Mouse (Mus musculus) forebrain, embryonic 12.5 days (tissue): ENCODE data around the gene Ccp110. TPM values are rescaled to one million over a fixed set of nuclear protein-coding genes. Genes with fewer than 3 reads are reported as not detected.

ENCODE experiments used
- ATAC-seq: fragments of 200-750 bp; cut with Nextera tagmentation; 2 replicates; pipeline ENCODE4 v1.8.0; 2017; ENCODE audit warnings: moderate TSS enrichment; ENCODE audit not compliant: low FRiP score
- H3K27ac ChIP-seq: fragments of 300-500 bp; sonication (generic); 2 replicates; pipeline ENCODE4 v1.5.1; 2016; ENCODE audit warnings: mild to moderate bottlenecking
- H3K27me3 ChIP-seq: fragments of 300-500 bp; sonication (generic); 2 replicates; pipeline ENCODE4 v1.6.1; 2016; ENCODE audit warnings: mild to moderate bottlenecking
- H3K36me3 ChIP-seq: fragments of 300-500 bp; sonication (generic); replicated peaks from 2 replicates; pipeline ENCODE4 v1.6.1; 2016; ENCODE audit warnings: mild to moderate bottlenecking
- H3K4me1 ChIP-seq: fragments of 300-500 bp; sonication (generic); 2 replicates; pipeline ENCODE4 v1.6.1; 2016
- H3K4me2 ChIP-seq: fragments of 300-500 bp; sonication (generic); 2 replicates; pipeline ENCODE4 v1.6.1; 2016; ENCODE audit warnings: mild to moderate bottlenecking, moderate library complexity
- H3K4me3 ChIP-seq: fragments of 300-500 bp; sonication (generic); replicated peaks from 2 replicates; pipeline ENCODE4 v1.5.1; 2016; ENCODE audit warnings: mild to moderate bottlenecking
- H3K9ac ChIP-seq: fragments of 300-500 bp; sonication (generic); 2 replicates; pipeline ENCODE4 v1.6.1; 2016; ENCODE audit warnings: mild to moderate bottlenecking
- H3K9me3 ChIP-seq: fragments of 300-500 bp; sonication (generic); 2 replicates; pipeline ENCODE4 v1.6.1; 2016
- WGBS: fragments of 180-500 bp; shearing (Covaris S2); methylation state at CpG from one replicate; pipeline ENCODE4 v1.1.7; 2016; 5-methylcytosine and 5-hydroxymethylcytosine counted together
- polyA plus RNA-seq: library from polyadenylated mRNA; unstranded; fragments of >200 nt; fragmentation: Nextera tagmentation; extraction: Ambion mirVana; gene quantifications from 2 replicates; pipeline ENCODE4 v1.2.1, GENCODE M21; 2016

Gene Ccp110
- polyA plus RNA-seq, 1 experiment from 2014 or later: 44.8 TPM

GRCm38 (mm10) chr7:118759372-118759771, 47.0 kb downstream of the Ccp110 start:
- Histone ChIP-seq H3K9ac (no peak overlapping the region), H3K4me1 (no peaks in the 10 kb centered on the region), H3K27me3 (no peaks in the 10 kb centered on the region), H3K27ac (no peak overlapping the region), H3K9me3 (no peaks in the 10 kb centered on the region), H3K4me3 (no peak overlapping the region), H3K36me3 (peaks cover 64% of the 10 kb centered on the region), H3K4me2 (no peak overlapping the region)
- ATAC-seq: no peak
- 81% methylated on average over 5 of the region's 5 CpGs for WGBS

GRCm38 (mm10) chr7:118763939-118764338, 51.6 kb downstream of the Ccp110 start:
- no peaks in the 10 kb centered on the region for H3K27me3 ChIP-seq
- H3K4me2 ChIP-seq: no peak overlapping the region
- ATAC-seq: no peak
- peaks cover 3% of the 10 kb centered on the region; the same call in 1 of the 2 replicates for H3K4me1 ChIP-seq
- WGBS: 89% methylated on average over 11 of the region's 11 CpGs
- H3K4me3 ChIP-seq: no peak overlapping the region
- no peak overlapping the region for H3K9ac ChIP-seq
- H3K9me3 ChIP-seq: no peaks in the 10 kb centered on the region
- H3K36me3 ChIP-seq: peaks cover 41% of the 10 kb centered on the region
- no peak overlapping the region for H3K27ac ChIP-seq

GRCm38 (mm10) chr7:118764725-118765124, 52.4 kb downstream of the Ccp110 start:
- no peaks in the 10 kb centered on the region for H3K9me3 ChIP-seq
- no peak for ATAC-seq
- no peak overlapping the region for H3K9ac ChIP-seq
- H3K27me3 ChIP-seq: no peaks in the 10 kb centered on the region
- 89% methylated on average over 14 of the region's 14 CpGs for WGBS
- H3K36me3 ChIP-seq: peaks cover 33% of the 10 kb centered on the region
- no peak overlapping the region for H3K27ac ChIP-seq
- H3K4me1 ChIP-seq: peaks cover 3% of the 10 kb centered on the region; the same call in 1 of the 2 replicates
- no peak overlapping the region for H3K4me3 ChIP-seq
- H3K4me2 ChIP-seq: no peak overlapping the region

- H3K27ac ChIP-seq: no peak overlapping the region
- WGBS: 75% methylated on average over 8 of the region's 8 CpGs
- no peak overlapping the region for H3K4me2 ChIP-seq
- H3K4me3 ChIP-seq: no peak overlapping the region
- H3K4me1 ChIP-seq: peaks cover 3% of the 10 kb centered on the region; the same call in 1 of the 2 replicates
- H3K27me3 ChIP-seq: no peaks in the 10 kb centered on the region
- H3K9ac ChIP-seq: no peak overlapping the region
- ATAC-seq: no peak
- peaks cover 32% of the 10 kb centered on the region for H3K36me3 ChIP-seq
- H3K9me3 ChIP-seq: no peaks in the 10 kb centered on the region
Measured at GRCm38 (mm10) chr7:118765604-118766003, 53.3 kb downstream of the Ccp110 start.

- H3K4me1 ChIP-seq: peaks cover 3% of the 10 kb centered on the region; the same call in 1 of the 2 replicates
- no peak overlapping the region for H3K9ac ChIP-seq
- ATAC-seq: peak; percentile 65; the same call in 1 of the 2 replicates
- no peak overlapping the region for H3K27ac ChIP-seq
- WGBS: 63% methylated on average over 18 of the region's 18 CpGs
- peaks cover 31% of the 10 kb centered on the region for H3K36me3 ChIP-seq
- no peaks in the 10 kb centered on the region for H3K9me3 ChIP-seq
- H3K4me2 ChIP-seq: no peak overlapping the region
- no peaks in the 10 kb centered on the region for H3K27me3 ChIP-seq
- H3K4me3 ChIP-seq: no peak overlapping the region
Measured at GRCm38 (mm10) chr7:118766119-118766833, 53.9 kb downstream of the Ccp110 start.

GRCm38 (mm10) chr7:118766834-118767224, 54.5 kb downstream of the Ccp110 start:
- Histone ChIP-seq H3K9me3 (no peaks in the 10 kb centered on the region), H3K4me1 (peaks cover 3% of the 10 kb centered on the region; the same call in 1 of the 2 replicates), H3K27ac (no peak overlapping the region), H3K4me3 (no peak overlapping the region), H3K4me2 (no peak overlapping the region), H3K27me3 (no peaks in the 10 kb centered on the region), H3K9ac (peak overlapping the region; percentile 25; the same call in 1 of the 2 replicates), H3K36me3 (peaks cover 26% of the 10 kb centered on the region)
- ATAC-seq: no peak
- 88% methylated on average over 5 of the region's 5 CpGs for WGBS

GRCm38 (mm10) chr7:118769208-118769607, 56.9 kb downstream of the Ccp110 start:
- Histone ChIP-seq H3K27me3 (no peaks in the 10 kb centered on the region), H3K36me3 (peaks cover 16% of the 10 kb centered on the region; the same call in 1 of the 2 replicates), H3K9ac (no peak overlapping the region), H3K4me2 (no peak overlapping the region), H3K9me3 (no peaks in the 10 kb centered on the region), H3K4me1 (peaks cover 3% of the 10 kb centered on the region; the same call in 1 of the 2 replicates), H3K27ac (no peak overlapping the region), H3K4me3 (no peak overlapping the region)
- ATAC-seq: no peak
- WGBS: 86% methylated on average over 8 of the region's 8 CpGs

GRCm38 (mm10) chr7:118769655-118770054, 57.3 kb downstream of the Ccp110 start:
- 56% methylated on average over 1 of the region's 1 CpGs for WGBS
- H3K4me3 ChIP-seq: no peak overlapping the region

GRCm38 (mm10) chr7:118773027-118773426, 60.7 kb downstream of the Ccp110 start:
- Histone ChIP-seq H3K4me1 (0 out of 2 replicates have a peak, but pooled peaks cover 5% of the 10 kb centered on the region), H3K4me2 (no peak overlapping the region), H3K36me3 (peaks cover 24% of the 10 kb centered on the region), H3K9ac (no peak overlapping the region), H3K27ac (no peak overlapping the region), H3K27me3 (no peaks in the 10 kb centered on the region), H3K4me3 (no peak overlapping the region), H3K9me3 (no peaks in the 10 kb centered on the region)
- no peak for ATAC-seq
- WGBS: 87% methylated on average over 12 of the region's 12 CpGs

More at GRCm38 (mm10) chr7:118769655-118770054, 57.3 kb downstream of the Ccp110 start:
- Histone ChIP-seq H3K27ac (no peak overlapping the region), H3K9me3 (no peaks in the 10 kb centered on the region), H3K27me3 (no peaks in the 10 kb centered on the region), H3K9ac (no peak overlapping the region), H3K4me1 (peaks cover 3% of the 10 kb centered on the region; the same call in 1 of the 2 replicates), H3K36me3 (peaks cover 16% of the 10 kb centered on the region; the same call in 1 of the 2 replicates), H3K4me2 (no peak overlapping the region)
- no peak for ATAC-seq

GRCm38 (mm10) chr7:118775991-118776390, 63.6 kb downstream of the Ccp110 start:
- no peak overlapping the region for H3K4me3 ChIP-seq
- no peaks in the 10 kb centered on the region for H3K27me3 ChIP-seq
- no peak overlapping the region for H3K4me2 ChIP-seq
- no peak for ATAC-seq
- no peak overlapping the region; the same call in 1 of the 2 replicates for H3K9ac ChIP-seq
- peaks cover 8% of the 10 kb centered on the region; the same call in 1 of the 2 replicates for H3K4me1 ChIP-seq
- no peaks in the 10 kb centered on the region for H3K9me3 ChIP-seq
- peaks cover 36% of the 10 kb centered on the region for H3K36me3 ChIP-seq
- WGBS: 73% methylated on average over 7 of the region's 7 CpGs
- peak overlapping the region; percentile 32; the same call in 1 of the 2 replicates for H3K27ac ChIP-seq

GRCm38 (mm10) chr7:118776491-118776890, 64.1 kb downstream of the Ccp110 start:
- H3K9me3 ChIP-seq: no peaks in the 10 kb centered on the region
- no peak for ATAC-seq

GRCm38 (mm10) chr7:118777598-118778394, 65.4 kb downstream of the Ccp110 start:
- Histone ChIP-seq H3K9ac (no peak overlapping the region), H3K9me3 (no peaks in the 10 kb centered on the region), H3K4me2 (no peak overlapping the region), H3K4me3 (no peak overlapping the region), H3K27me3 (no peaks in the 10 kb centered on the region), H3K27ac (no peak overlapping the region; the same call in 1 of the 2 replicates), H3K4me1 (peaks cover 8% of the 10 kb centered on the region; the same call in 1 of the 2 replicates), H3K36me3 (peaks cover 31% of the 10 kb centered on the region)
- no peak for ATAC-seq
- 85% methylated on average over 10 of the region's 10 CpGs for WGBS

More at GRCm38 (mm10) chr7:118776491-118776890, 64.1 kb downstream of the Ccp110 start:
- no peak overlapping the region for H3K9ac ChIP-seq
- H3K4me3 ChIP-seq: no peak overlapping the region
- H3K4me2 ChIP-seq: no peak overlapping the region
- peaks cover 36% of the 10 kb centered on the region for H3K36me3 ChIP-seq
- H3K27ac ChIP-seq: 0 out of 2 replicates have a peak overlapping the region, but pooled peaks have one; percentile 32
- peaks cover 8% of the 10 kb centered on the region; the same call in 1 of the 2 replicates for H3K4me1 ChIP-seq
- 75% methylated on average over 9 of the region's 9 CpGs for WGBS
- no peaks in the 10 kb centered on the region for H3K27me3 ChIP-seq
